Mouse (Mus musculus) gastrocnemius, postnatal 10 days (tissue): ENCODE measurements around the gene Sctr. TPM values are rescaled to one million over a fixed set of nuclear protein-coding genes. Genes with fewer than 3 reads are reported as not detected.

ENCODE experiments used
- DNase-seq: peaks from one replicate; pipeline ENCODE4 v3.0.0; 2021; ENCODE audit warnings: mixed read lengths
- total RNA-seq, 2 experiments: library from RNA; stranded (reverse); gene quantifications; 2 replicates each; pipeline ENCODE4 v1.2.3; 2021

Sctr gene
- total RNA-seq, 2 experiments from 2014 or later, result 1.1 to 1.8 TPM

DNA sequence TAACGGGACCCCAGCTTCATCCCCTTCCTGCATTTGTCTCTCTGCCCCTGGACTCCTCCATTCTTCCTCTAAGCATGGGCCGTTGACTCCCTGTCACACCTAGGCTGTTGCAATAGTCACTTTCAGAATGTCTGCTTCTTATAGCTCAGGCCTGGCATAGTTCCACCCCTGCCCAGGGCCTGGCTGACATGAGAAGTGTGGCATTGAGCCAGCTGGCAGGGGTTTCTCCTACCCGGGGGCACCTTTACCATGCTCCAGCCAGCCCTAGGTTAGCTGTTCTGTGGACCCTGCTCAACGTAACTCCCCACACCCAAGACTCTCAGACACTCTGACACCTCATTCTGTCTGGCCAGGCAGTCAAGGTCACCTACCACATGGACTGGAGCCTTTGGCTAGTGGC lies 21.0 kb downstream of the Sctr start:
- peak; percentile 28 for DNase-seq

DNA sequence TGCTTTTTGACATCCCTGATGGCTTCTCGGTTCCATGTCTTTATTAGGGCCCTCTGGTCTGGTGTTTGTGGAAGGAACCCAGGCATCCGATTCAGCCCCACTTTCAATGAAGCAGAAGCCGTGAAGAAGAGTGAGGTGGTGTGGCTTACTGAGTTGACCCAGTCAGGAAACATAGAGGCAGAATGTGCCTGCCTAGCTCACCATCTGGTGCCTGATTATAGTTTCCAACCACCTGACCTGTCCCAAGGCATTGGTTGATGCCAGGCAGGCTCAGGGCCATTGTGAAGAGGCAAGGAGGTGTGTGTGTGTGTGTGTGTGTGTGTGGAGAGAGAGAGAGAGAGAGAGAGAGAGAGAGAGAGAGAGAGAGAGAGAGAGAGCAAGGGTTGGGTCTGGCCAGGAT lies 23.8 kb downstream of the Sctr start:
- DNase-seq, result no peak

DNA sequence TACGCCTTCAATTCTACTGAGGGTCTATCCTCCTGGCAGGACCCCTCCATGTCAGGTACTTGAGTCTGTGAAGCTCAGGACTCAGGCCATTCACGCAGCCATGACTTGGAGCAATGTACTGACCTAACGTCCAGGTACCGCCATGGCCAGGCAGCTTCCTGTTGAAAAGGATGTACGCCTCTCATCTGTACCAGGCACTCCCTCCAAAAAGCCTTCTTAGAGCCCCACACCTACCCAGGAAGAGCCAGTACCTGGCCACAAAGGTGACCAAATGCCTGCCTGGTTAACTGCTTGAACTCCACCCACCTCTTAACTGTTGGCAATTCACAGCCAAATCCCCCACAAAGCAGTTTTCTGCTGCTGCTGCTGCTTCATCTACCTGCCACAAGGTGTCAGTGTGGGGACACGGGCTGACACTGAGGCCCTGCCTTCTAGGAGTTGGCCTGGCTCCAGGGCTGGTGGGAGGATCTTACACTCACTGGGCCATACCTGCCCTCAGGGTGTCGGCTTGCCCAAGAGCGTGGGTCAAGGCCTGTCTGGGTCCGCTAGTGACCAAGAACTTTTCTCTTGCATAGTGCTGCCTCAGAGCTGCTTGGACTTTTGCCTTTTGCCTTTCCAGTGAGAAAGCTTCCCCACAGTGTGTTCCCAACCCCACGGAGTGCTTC lies 26.2 kb downstream of the Sctr start:
- peak; percentile 86 for DNase-seq

- no peak for DNase-seq
Measured at GRCm38 (mm10) chr1:120033469-120033854, 26.8 kb downstream of the Sctr start.

DNA sequence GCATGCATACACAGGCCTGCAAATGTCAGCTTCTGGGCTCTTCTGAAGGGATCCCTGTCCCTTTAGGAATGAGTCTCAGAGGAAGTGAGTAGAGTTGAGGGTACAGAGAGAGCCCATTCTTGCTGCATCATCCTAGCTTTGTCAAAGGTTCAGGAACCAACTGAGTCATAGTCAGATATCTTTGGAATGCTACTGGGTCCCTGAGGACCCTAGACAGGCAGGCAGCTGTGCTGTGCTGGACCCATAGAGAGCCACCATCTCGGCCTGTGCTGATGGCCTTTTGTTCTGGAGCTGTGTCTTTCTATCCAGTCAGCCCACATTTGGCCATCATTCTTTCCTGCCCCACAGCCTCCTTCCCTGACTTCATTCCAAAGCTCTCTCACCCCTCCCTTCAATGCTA lies 28.1 kb downstream of the Sctr start:
- DNase-seq, result no peak

DNA sequence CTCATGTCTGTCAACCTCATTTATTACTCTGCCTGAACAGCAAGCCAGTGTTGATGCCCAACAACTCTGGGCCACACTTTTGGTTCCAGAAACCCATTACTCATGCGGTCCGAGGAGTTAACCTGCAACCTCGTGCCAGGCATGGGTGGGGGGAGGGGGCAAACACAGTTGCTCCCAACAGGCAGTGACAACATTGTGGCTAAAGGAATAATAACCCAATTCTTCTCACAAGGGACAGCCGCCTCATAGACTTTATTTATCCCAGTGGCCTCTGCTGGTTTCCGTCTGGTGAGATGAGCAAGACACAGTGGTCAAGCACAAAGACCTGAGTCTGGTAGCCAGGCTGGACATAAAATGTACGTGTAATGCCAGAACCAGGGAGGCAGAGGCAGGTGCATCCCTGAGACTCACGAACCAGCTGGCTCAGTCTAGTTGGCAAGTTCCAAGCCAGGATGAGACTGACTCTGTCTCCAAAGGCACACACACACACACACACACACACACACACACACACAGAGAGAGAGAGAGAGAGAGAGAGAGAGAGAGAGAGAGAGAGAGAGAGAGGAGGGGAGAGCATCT lies 28.9 kb downstream of the Sctr start:
- no peak for DNase-seq

- DNase-seq, result no peak
Measured at GRCm38 (mm10) chr1:120037021-120037683, 30.5 kb downstream of the Sctr start.

DNA sequence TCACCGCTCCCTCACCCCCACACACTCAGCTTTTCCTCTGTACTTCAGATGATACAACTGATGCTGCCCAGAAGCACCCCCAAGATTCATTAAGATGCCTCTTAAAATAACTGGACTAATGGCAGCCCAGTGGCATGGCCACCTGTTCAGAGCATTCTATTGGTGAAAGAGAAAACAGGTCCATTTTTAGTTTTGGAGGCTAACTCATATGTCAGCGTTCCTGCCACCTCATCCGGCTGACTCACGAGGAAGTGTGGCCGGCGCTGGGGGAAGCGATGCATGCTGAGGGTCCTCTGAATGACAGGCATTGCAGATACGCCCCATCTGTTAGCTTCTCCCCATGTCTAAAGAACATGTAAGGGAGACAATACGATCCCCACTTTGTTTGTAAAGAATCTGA lies 31.9 kb downstream of the Sctr start:
- DNase-seq, result no peak

DNA sequence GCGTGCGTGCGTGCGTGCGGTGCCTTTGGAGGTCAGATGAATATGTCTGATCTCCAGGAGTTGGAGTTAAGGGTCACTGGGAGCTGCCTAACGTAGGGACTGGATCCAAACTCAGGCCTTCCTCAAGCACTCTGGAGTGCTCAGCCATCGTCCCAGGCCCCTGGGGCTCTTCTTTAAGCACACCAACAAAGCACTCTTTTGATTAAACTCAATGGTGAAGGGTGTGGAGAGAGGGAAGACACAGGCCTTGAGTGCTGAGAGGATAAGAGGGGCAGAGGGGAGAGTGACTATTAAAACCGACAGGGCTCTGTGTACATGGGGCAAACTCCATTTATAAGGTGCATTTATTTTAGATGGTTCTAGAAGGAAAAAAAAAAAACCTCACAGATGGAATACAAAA lies 35.7 kb downstream of the Sctr start:
- DNase-seq, result no peak

DNA sequence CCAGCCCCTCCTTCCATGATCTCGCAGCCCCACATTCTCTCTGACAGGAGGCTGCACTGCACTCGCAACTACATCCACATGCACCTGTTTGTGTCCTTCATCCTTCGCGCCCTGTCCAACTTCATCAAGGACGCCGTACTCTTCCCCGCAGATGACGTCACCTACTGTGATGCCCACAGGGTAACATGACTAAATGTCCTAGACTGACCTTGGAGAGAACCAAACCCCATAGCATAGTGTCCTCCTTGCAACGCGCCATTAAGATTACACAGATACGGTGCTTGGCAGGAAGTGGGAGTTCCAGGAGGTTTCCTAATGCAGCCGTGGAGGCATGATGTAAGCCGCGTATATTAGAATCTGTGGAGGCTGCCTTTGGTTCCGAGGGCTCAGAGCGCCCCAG lies 37.9 kb downstream of the Sctr start:
- DNase-seq, result no peak

DNA sequence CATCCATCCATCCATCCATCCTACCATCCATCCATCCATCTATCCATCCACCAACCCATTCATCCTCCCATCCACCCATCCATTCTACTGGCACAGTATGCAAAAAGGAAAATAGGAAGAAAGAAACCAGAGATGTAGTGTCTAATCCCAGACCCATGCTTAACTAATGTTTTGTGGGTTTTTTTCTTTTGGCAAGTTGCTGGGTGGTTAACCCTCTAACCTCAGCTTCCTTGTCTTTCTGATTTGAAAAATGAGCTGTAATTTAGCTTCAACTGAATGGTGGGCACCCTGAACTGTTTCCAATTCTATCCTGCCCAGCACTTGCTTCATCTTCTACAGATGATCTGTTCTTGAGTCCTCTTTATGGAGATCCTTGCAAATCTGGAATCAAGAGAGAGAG lies 40.6 kb downstream of the Sctr start:
- DNase-seq, result no peak

DNA sequence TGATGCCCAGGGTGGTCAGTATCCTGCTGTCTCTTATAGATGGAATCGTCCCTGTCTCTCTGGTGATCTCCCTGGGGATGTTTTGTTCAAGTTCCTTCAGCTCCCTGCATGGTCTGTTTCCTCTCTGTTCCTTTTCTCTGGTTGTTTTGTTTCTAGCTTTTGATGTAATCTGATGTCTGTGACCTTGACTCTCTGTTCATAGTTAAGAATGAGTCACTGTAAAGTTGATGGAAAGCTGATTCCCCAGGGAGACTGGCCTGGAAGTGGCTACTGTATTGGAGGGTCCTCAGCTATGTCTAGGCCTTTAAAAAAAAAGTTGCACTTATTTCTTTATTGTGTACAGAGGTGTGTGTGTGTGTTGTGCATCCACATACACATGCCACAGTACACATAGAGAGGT lies 44.4 kb downstream of the Sctr start:
- no peak for DNase-seq

DNA sequence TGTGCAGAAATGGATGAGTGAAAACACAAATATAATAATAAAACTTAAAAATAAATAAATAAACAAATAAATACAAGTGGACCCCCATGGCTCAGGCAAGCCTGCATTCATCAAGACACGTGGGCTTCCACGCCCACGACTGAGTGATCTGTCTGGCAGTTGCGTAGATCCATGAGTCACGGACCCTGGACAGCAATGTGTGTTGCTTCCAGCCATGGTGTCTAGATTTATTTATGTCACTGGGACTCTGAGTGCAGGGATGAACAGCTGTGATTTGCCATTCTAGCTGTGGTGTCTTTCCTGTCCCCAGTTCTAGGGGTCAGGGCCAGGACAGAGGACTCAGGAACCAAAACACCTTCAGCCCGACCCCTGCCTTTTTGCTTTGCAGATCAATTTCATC lies 48.3 kb downstream of the Sctr start:
- DNase-seq, result no peak

- no peak for DNase-seq
Measured at GRCm38 (mm10) chr1:120055475-120055874, 48.8 kb downstream of the Sctr start.

DNA sequence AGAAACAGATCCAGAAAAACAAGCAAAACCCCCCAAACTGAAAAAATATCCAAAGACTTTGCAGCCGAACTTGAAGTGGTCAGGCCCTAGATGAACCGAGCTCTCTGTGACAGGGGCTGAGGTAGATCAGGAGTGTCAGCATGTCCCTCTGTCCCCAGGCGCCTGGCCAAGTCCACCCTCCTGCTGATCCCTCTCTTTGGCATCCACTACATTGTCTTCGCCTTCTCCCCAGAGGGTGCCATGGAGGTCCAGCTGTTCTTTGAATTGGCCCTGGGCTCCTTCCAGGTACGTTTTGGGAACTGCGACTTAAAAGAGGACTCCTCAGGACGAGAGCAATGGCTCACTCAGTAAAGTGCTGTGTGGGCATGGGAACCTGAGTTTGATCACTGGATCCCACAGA lies 49.5 kb downstream of the Sctr start:
- peak; percentile 38 for DNase-seq

GRCm38 (mm10) chr1:120057044-120057443 lies 50.4 kb downstream of the Sctr start:
- no peak for DNase-seq

DNA sequence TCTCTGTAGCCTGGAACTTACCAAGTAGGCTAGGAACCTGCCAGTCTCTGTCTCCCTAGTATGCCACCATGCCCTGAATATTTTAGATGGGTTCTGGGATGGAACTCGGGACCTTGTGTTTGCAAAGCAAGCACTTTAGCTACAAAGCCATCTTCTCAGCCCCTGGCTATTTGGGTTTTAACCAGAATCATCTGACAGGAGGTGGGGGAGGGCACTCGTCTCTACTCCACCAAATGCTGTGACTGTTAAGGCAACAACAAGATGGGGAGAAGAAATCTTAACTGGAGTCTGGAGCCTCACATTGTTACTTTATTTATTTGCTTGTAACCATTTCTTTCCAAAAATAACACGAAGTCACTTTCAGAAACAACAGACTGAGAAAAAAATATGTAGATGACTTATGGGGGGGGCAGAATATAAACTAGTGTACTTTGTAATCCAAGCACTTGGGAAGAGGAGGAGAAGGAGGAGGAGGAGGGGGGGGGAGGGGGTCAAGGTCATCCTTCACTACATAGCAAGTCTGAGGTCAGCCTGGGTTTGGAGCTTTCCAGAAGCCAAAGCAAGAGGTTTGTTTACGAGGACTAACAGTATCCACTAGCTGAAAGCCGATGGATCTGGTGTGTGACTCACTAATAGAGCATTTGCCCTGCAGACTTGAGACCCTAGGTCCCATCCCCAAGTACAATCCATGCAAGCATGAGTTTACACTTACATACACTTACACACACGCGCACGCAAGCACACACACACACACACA lies 51.2 kb downstream of the Sctr start:
- no peak for DNase-seq

- no peak for DNase-seq
Measured at GRCm38 (mm10) chr1:120060687-120061086, 54.0 kb downstream of the Sctr start.

DNA sequence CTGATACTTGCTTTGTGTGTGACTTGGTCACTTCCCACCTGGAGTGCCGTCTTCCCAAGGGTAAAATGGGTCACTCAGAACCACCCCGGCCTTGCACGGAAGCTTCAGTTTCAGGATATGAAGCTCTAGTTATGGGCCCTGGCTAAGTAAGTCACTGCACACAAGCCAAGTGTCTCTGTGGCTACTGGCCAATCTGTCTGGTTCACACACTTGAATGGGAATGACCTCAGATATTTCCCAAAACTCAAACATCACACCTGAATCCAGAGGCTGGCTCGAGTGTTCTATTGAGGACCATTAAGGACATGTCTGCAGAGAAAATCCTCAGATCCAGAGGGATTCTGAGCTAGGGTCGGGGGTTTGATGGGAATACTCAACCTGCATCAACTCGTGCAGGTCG lies 55.5 kb downstream of the Sctr start:
- no peak for DNase-seq

DNA sequence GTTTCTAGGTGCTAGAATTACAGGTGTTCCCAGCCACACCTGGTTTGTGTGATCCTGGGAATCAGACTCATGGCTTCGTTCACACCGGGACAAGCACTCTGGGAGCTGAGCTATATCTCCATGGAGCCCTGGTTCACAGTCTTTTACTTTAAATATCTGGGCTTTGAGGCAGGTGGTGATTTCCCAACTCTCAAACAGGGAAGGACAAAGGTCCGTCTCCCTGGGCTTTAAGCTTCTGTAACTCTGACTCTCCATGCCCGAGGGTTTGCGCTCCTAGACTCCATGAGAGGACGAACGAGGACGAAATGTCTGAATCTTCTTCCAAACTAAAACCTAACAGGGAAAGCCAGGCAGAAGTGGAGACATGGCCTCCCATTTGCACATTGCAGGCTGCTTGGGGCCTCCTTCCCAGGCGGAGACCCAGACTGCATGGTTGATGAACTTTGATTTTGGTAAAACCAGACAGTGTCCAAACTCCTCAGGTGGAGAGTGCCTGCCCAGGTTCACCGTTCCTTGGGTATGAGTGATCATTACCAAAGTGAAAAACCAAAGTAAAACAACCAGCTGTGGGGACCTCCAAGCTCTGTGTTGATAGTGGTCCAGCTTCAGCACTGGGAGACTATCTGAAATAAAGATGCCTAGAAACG lies 57.5 kb downstream of the Sctr start:
- no peak for DNase-seq

- DNase-seq, result no peak
Measured at GRCm38 (mm10) chr1:120066159-120066558, 59.5 kb downstream of the Sctr start.

DNA sequence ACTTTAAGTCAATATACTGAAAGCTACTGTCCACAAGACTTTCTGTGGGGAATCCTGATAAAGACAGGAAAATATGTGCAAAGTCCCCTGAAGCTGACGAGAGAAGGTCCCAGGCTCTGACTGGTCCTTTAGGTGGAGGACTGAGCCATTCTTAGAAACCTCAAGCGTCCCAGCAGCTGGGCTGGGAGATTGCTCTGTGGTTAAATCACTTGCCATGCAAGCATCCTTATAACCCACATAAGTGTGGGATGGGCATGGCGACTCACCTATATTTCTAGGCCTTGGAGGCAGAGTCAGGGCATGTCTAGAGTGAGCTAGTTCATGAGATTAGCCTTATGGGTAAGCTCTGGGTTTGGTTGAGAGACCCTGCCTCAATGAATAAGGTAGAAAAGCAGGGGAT lies 59.9 kb downstream of the Sctr start:
- no peak for DNase-seq

DNA sequence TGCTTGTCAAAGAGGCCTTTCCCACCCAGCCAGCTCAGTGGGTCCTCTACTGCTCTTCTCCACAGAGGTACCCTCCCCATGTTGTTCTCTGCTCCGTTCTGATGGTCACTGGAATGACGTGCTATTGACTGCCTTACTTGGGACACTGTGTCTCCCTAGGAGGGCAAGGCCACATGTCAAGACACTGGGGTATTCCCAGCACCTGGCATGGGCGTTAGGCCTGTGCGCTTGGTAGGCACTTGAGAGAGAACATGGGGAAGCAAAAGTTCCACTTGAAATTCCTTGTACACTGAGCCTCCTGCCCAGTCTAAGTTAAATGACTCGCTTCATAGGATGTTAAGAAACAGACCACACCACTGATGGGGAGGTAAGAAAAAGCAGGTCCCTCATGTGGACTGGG lies 62.4 kb downstream of the Sctr start:
- no peak for DNase-seq
